Mouse (Mus musculus) liver, adult 2 months (tissue): Measurements from ENCODE around the gene Bpifb4.

Experiments used
- CTCF ChIP-seq: fragments of 200-500 bp; IDR thresholded peaks from 2 replicates; pipeline ENCODE4 v1.5.1; 2011; ENCODE audit warnings: low read depth, low read length, control low read depth
- POLR2A ChIP-seq: fragments of 200-500 bp; IDR thresholded peaks from 2 replicates; pipeline ENCODE4 v1.6.1; 2011; ENCODE audit warnings: low read length, control low read depth; ENCODE audit not compliant: insufficient read depth; ENCODE audit errors: extremely low read depth

DNA sequence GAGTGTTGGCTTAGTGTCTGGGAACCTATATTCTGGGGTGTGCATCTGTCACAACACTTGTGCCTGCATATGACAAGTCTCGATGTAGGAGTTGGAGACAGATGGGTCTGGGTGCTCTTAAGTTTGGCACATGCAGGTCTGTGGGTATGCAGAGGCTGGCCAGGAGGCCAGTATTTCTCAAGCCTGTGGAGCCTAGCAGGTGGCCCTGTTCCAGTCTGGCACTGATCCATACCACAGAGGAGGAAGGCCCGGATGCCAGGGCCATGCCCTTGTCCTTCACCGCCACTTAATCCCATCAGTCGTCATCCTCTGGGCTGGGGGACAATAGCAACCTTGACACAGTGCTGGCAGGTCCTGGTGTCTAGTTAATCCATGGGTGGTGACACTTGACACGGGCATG lies 23.9 kb upstream of the Bpifb4 start:
- no peak for TF ChIP-seq CTCF
- no peak for TF ChIP-seq POLR2A
